Mouse (Mus musculus): ENCODE measurements around the gene Dlx6. TPM values are rescaled to one million over a fixed set of nuclear protein-coding genes. Genes with fewer than 3 reads are reported as not detected.

Gene Dlx6
- polyA plus RNA-seq, 1 experiment = not detected

GRCm38 (mm10) chr6:6859950-6860410 lies 3.2 kb upstream of the Dlx6 start:
- Histone ChIP-seq H3K79me2 (ENCODE audit: control insufficient read depth, insufficient read depth) (no peaks in the 10 kb centered on the region), H3K27me3 (ENCODE audit: control insufficient read depth, insufficient read depth, insufficient read length) (peaks cover 62% of the 10 kb centered on the region), H3K36me3 (ENCODE audit: control insufficient read depth, insufficient read depth) (no peaks in the 10 kb centered on the region), H3K4me3 (ENCODE audit: insufficient read depth, poor library complexity, severe bottlenecking) (no peak overlapping the region), H3K79me3 (ENCODE audit: low read depth) (no peaks in the 10 kb centered on the region), H3ac (ENCODE audit: control insufficient read depth, insufficient read length, low read depth) (no peak overlapping the region)
- TF ChIP-seq FOSL1 (IDR thresholded peaks at IDR 0.05; ENCODE audit: insufficient read depth, low read length, poor library complexity, severe bottlenecking) (no peak), MAX (IDR thresholded peaks at IDR 0.05) (no peak), CEBPB (IDR thresholded peaks at IDR 0.05; ENCODE audit: low read depth) (no peak), CTCF (IDR thresholded peaks at IDR 0.05; ENCODE audit: control insufficient read depth, insufficient read depth, insufficient read length) (no peak), USF1 (IDR thresholded peaks at IDR 0.05; ENCODE audit: low read depth) (no peak), MYOG (IDR thresholded peaks at IDR 0.05; ENCODE audit: control insufficient read depth, extremely low read depth, insufficient read length) (no peak), MYOD1 (IDR thresholded peaks at IDR 0.05; ENCODE audit: control insufficient read depth, insufficient read length, low read depth) (no peak)

- Histone ChIP-seq H3K79me2 (ENCODE audit: control insufficient read depth, insufficient read depth) (no peaks in the 10 kb centered on the region), H3K4me3 (ENCODE audit: insufficient read depth, poor library complexity, severe bottlenecking) (no peak overlapping the region), H3ac (ENCODE audit: control insufficient read depth, insufficient read length, low read depth) (no peak overlapping the region), H3K27me3 (ENCODE audit: control insufficient read depth, insufficient read depth, insufficient read length) (peaks cover 60% of the 10 kb centered on the region), H3K36me3 (ENCODE audit: control insufficient read depth, insufficient read depth) (no peaks in the 10 kb centered on the region), H3K79me3 (ENCODE audit: low read depth) (no peaks in the 10 kb centered on the region)
- TF ChIP-seq MYOG (IDR thresholded peaks at IDR 0.05; ENCODE audit: control insufficient read depth, extremely low read depth, insufficient read length) (no peak), CEBPB (IDR thresholded peaks at IDR 0.05; ENCODE audit: low read depth) (no peak), USF1 (IDR thresholded peaks at IDR 0.05; ENCODE audit: low read depth) (no peak), MAX (IDR thresholded peaks at IDR 0.05) (no peak), MYOD1 (IDR thresholded peaks at IDR 0.05; ENCODE audit: control insufficient read depth, insufficient read length, low read depth) (no peak), FOSL1 (IDR thresholded peaks at IDR 0.05; ENCODE audit: insufficient read depth, low read length, poor library complexity, severe bottlenecking) (no peak), CTCF (IDR thresholded peaks at IDR 0.05; ENCODE audit: control insufficient read depth, insufficient read depth, insufficient read length) (no peak)
These were observed 2.6 kb upstream of the Dlx6 start for GRCm38 (mm10) chr6:6860411-6861085.

- TF ChIP-seq USF1 (IDR thresholded peaks at IDR 0.05; ENCODE audit: low read depth) (no peak), MYOG (IDR thresholded peaks at IDR 0.05; ENCODE audit: control insufficient read depth, extremely low read depth, insufficient read length) (no peak)
- Histone ChIP-seq H3K27me3 (ENCODE audit: control insufficient read depth, insufficient read depth, insufficient read length) (peaks cover 57% of the 10 kb centered on the region), H3K4me3 (ENCODE audit: insufficient read depth, poor library complexity, severe bottlenecking) (no peak overlapping the region), H3K79me2 (ENCODE audit: control insufficient read depth, insufficient read depth) (no peaks in the 10 kb centered on the region), H3K79me3 (ENCODE audit: low read depth) (no peaks in the 10 kb centered on the region), H3K36me3 (ENCODE audit: control insufficient read depth, insufficient read depth) (no peaks in the 10 kb centered on the region), H3ac (ENCODE audit: control insufficient read depth, insufficient read length, low read depth) (no peak overlapping the region)
These were observed 1.9 kb upstream of the Dlx6 start for GRCm38 (mm10) chr6:6861086-6861797.

DNA sequence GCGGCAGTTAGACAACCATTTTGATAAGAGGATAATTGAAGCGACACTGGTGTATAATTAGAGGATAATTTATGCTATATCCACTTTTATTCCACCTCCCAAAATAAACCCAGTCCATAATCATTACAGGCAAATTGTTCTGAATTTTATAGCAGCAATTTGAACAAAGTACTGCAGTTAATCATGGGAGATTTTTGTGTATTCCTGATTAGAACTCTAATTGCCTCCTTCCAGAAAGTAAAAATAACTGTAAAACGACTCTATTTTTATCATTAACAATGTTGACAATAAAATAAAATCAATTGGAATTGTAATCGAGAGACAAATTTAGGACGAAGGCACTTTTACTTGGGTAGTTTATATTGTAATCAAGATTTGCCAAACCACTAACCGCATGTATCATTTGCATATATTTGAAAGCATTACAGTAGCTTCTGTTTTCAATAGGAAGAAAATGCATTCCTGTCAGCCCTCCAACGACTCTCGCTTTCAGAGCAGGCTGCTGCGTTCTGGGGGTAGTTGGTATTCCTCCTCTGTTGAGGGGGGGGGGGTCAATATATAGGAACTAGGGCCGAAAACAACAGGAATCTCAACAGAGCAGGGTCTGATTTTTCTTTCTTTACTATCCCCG lies 1.2 kb upstream of the Dlx6 start:
- peaks cover 56% of the 10 kb centered on the region for H3K27me3 ChIP-seq (ENCODE audit: control insufficient read depth, insufficient read depth, insufficient read length)
- no peaks in the 10 kb centered on the region for H3K79me2 ChIP-seq (ENCODE audit: control insufficient read depth, insufficient read depth)
- no peak overlapping the region for H3ac ChIP-seq (ENCODE audit: control insufficient read depth, insufficient read length, low read depth)
- H3K36me3 ChIP-seq (ENCODE audit: control insufficient read depth, insufficient read depth) = no peaks in the 10 kb centered on the region
- no peaks in the 10 kb centered on the region for H3K79me3 ChIP-seq (ENCODE audit: low read depth)
- no peak overlapping the region for H3K4me3 ChIP-seq (ENCODE audit: insufficient read depth, poor library complexity, severe bottlenecking)
- TF ChIP-seq CTCF (IDR thresholded peaks at IDR 0.05; ENCODE audit: control insufficient read depth, insufficient read depth, insufficient read length) (no peak), FOSL1 (IDR thresholded peaks at IDR 0.05; ENCODE audit: insufficient read depth, low read length, poor library complexity, severe bottlenecking) (no peak), CEBPB (IDR thresholded peaks at IDR 0.05; ENCODE audit: low read depth) (no peak), USF1 (IDR thresholded peaks at IDR 0.05; ENCODE audit: low read depth) (no peak), MYOG (IDR thresholded peaks at IDR 0.05; ENCODE audit: control insufficient read depth, extremely low read depth, insufficient read length) (no peak), MYOD1 (IDR thresholded peaks at IDR 0.05; ENCODE audit: control insufficient read depth, insufficient read length, low read depth) (no peak)

- no peak overlapping the region for H3K4me3 ChIP-seq (ENCODE audit: insufficient read depth, poor library complexity, severe bottlenecking)
- H3K36me3 ChIP-seq (ENCODE audit: control insufficient read depth, insufficient read depth) = no peaks in the 10 kb centered on the region
- TF ChIP-seq FOSL1 (IDR thresholded peaks at IDR 0.05; ENCODE audit: insufficient read depth, low read length, poor library complexity, severe bottlenecking) (no peak), MYOG (IDR thresholded peaks at IDR 0.05; ENCODE audit: control insufficient read depth, extremely low read depth, insufficient read length) (no peak), MAX (IDR thresholded peaks at IDR 0.05) (no peak)
- no peaks in the 10 kb centered on the region for H3K79me3 ChIP-seq (ENCODE audit: low read depth)
- H3ac ChIP-seq (ENCODE audit: control insufficient read depth, insufficient read length, low read depth) = no peak overlapping the region
- peaks cover 59% of the 10 kb centered on the region for H3K27me3 ChIP-seq (ENCODE audit: control insufficient read depth, insufficient read depth, insufficient read length)
- no peaks in the 10 kb centered on the region for H3K79me2 ChIP-seq (ENCODE audit: control insufficient read depth, insufficient read depth)
These were observed 523 bp upstream of the Dlx6 start for GRCm38 (mm10) chr6:6862611-6863010.
